Mouse (Mus musculus) CH12.LX (cell line): ENCODE results near the gene H2-Ab1.

Experiments
- CTCF ChIP-seq, 2 experiments: IDR thresholded peaks in 1 of 2; conservative IDR thresholded peaks in 1 of 2; 2 replicates each; pipeline ENCODE4 v1.5.1; 2011 to 2012; ENCODE audit warnings: low read depth in 2 of 2, low read length in 2 of 2, improper control_type of control experiment in 1 of 2, inconsistent platforms in 1 of 2, mild to moderate bottlenecking in 1 of 2, moderate library complexity in 1 of 2
- EP300 ChIP-seq: IDR thresholded peaks from 2 replicates; pipeline ENCODE4 v1.6.1; 2011; ENCODE audit warnings: low read length, improper control_type of control experiment
- GABPA ChIP-seq: IDR thresholded peaks from 2 replicates; pipeline ENCODE4 v1.6.1; 2012; ENCODE audit warnings: low read depth, low read length, improper control_type of control experiment, inconsistent platforms; ENCODE audit not compliant: insufficient replicate concordance
- MAFK ChIP-seq: IDR thresholded peaks from 2 replicates; pipeline ENCODE4 v1.6.1; 2011; ENCODE audit warnings: low read length, improper control_type of control experiment; ENCODE audit not compliant: insufficient replicate concordance
- MAX ChIP-seq: IDR thresholded peaks from 2 replicates; pipeline ENCODE4 v1.6.1; 2011; ENCODE audit warnings: low read length, improper control_type of control experiment
- TBP ChIP-seq: conservative IDR thresholded peaks from 2 replicates; pipeline ENCODE4 v1.6.1; 2011; ENCODE audit warnings: low read depth, low read length, improper control_type of control experiment
- USF1 ChIP-seq: IDR thresholded peaks from 2 replicates; pipeline ENCODE4 v1.6.1; 2014; ENCODE audit warnings: low read depth, mild to moderate bottlenecking, inconsistent platforms, low read length, improper control_type of control experiment
- USF2 ChIP-seq: conservative IDR thresholded peaks from 2 replicates; pipeline ENCODE4 v1.6.1; 2011; ENCODE audit warnings: low read depth, low read length, improper control_type of control experiment
- ZC3H11A ChIP-seq: IDR thresholded peaks from 2 replicates; pipeline ENCODE4 v1.6.1; 2012; ENCODE audit warnings: low read depth, mild to moderate bottlenecking, inconsistent platforms, low read length, improper control_type of control experiment
- ZKSCAN1 ChIP-seq: IDR thresholded peaks from 2 replicates; pipeline ENCODE4 v1.6.1; 2012; ENCODE audit warnings: low read depth, inconsistent platforms, low read length, improper control_type of control experiment, borderline replicate concordance
- ZNF384 ChIP-seq: IDR thresholded peaks from 2 replicates; pipeline ENCODE4 v1.6.1; 2012; ENCODE audit warnings: low read depth, low read length, improper control_type of control experiment, inconsistent platforms

DNA sequence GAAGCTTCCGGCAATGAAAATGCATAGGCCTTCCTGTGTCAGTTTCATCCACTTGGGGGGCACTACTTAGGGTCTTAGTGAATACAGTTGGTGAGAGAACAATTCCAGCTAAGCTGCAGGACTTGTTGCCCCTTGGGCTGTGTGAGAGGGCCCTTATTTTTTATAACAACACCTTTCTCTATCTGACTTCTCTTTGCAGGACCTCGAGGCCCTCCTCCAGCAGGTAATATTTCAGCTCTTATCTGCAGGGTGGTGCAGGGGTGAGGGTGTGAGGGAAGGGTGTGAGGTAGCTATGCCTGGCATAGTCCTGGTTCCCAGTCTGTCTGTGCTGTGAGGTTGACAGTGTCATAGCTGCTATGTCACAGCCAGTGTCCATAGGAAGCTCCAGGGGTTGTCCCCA is 10.8 kb downstream of the H2-Ab1 start:
- TF ChIP-seq ZC3H11A (no peak), MAX (no peak), USF2 (no peak), MAFK (no peak), CTCF (conservative IDR thresholded peaks at IDR 0.05 in 1 of 2, IDR thresholded peaks at IDR 0.05 in 1 of 2; ENCODE audit: low read depth in 2 of 2, low read length in 2 of 2) (no peak), TBP (no peak), EP300 (no peak), ZKSCAN1 (no peak), USF1 (no peak), GABPA (no peak), ZNF384 (no peak)
